Mouse (Mus musculus): ENCODE measurements around the gene Endog.

- TF ChIP-seq CTCF (IDR thresholded peaks at IDR 0.05; ENCODE audit: control insufficient read depth, insufficient read depth, low read length) (no peak), POLR2A (IDR thresholded peaks at IDR 0.05; ENCODE audit: borderline replicate concordance, control insufficient read depth, low read depth, low read length) (no peak)
Observed at GRCm38 (mm10) chr2:30205255-30205628, 33.9 kb downstream of the Endog start.
